Comparison of ENCODE assay signal across 30 mouse cellular contexts in genomic region chr16:89410345-89411068, GRCm38 (mm10). TPM values are rescaled to one million over a fixed set of nuclear protein-coding genes. Genes with fewer than 3 reads are reported as not detected.
DNase-seq lines count a peak whose midpoint lies in the region; ATAC-seq and TF ChIP-seq lines count a peak whose summit lies in the region.
"Had no signal": no experiment of that assay in that cellular context is flagged by ENCODE, and none has a peak within 500 bp of the region (broad histone marks: within the 10 kb centered on the region; RNA-seq: fewer than 3 reads in every experiment).

No protein-coding gene starts in this region.

- peak; percentile 88 for DNase-seq in midbrain, embryonic 11.5 days (ENCODE audit: low spot score, missing footprints)
- no peak for DNase-seq in midbrain, postnatal 0 days (ENCODE audit: low spot score)
- DNase-seq in brain, embryonic 14.5 days (ENCODE audit: low read depth) = peak; percentile 43
- peak; percentile 30 for DNase-seq in midbrain, embryonic 14.5 days
- DNase-seq in heart, postnatal 4 days = no peak
- no peak for DNase-seq in hindbrain, embryonic 11.5 days (ENCODE audit: low spot score)
- DNase-seq: adrenal gland, adult 8-10 months; adrenal gland, postnatal 25 days; cerebellum, adult 18-20 months; cerebellum, adult 9-10 months; cerebellum, postnatal 25 days; gastrocnemius, postnatal 25 days; heart, adult 18-20 months; heart, postnatal 10 days; heart, postnatal 36 days had no signal

- H3K4me2 ChIP-seq in midbrain, embryonic 11.5 days = no peak overlapping the region
- no peak overlapping the region for H3K4me2 ChIP-seq in midbrain, postnatal 0 days (ENCODE audit: low read depth, low read length, poor library complexity, severe bottlenecking)
- no peak overlapping the region for H3K4me2 ChIP-seq in midbrain, embryonic 14.5 days (ENCODE audit: low read length)
- no peak overlapping the region for H3K4me2 ChIP-seq in hindbrain, embryonic 11.5 days (replicated peaks; ENCODE audit: low read depth, low read length)
- H3K4me2 ChIP-seq: embryonic facial prominence, embryonic 12.5 days; embryonic facial prominence, embryonic 15.5 days; forebrain, embryonic 13.5 days; heart, embryonic 12.5 days; heart, embryonic 15.5 days; hindbrain, embryonic 12.5 days; hindbrain, embryonic 15.5 days had no signal

- no peak for TF ChIP-seq CTCF in midbrain, postnatal 0 days (IDR thresholded peaks at IDR 0.05)
- TF ChIP-seq CTCF in brain, embryonic 14.5 days (IDR thresholded peaks at IDR 0.05; ENCODE audit: borderline replicate concordance, extremely low read depth, insufficient read depth, insufficient read length) = no peak

- H3K4me3 ChIP-seq in midbrain, embryonic 11.5 days (ENCODE audit: low read depth, low read length) = no peak overlapping the region
- no peak overlapping the region for H3K4me3 ChIP-seq in midbrain, postnatal 0 days (ENCODE audit: low read depth, low read length)
- no peak overlapping the region for H3K4me3 ChIP-seq in midbrain, embryonic 14.5 days (replicated peaks; ENCODE audit: low read depth, low read length)
- H3K4me3 ChIP-seq in hindbrain, embryonic 11.5 days (ENCODE audit: low read depth, low read length) = no peak overlapping the region
- H3K4me3 ChIP-seq: embryonic facial prominence, embryonic 12.5 days; embryonic facial prominence, embryonic 15.5 days; forebrain, embryonic 13.5 days; heart, embryonic 12.5 days; heart, embryonic 15.5 days; hindbrain, embryonic 12.5 days; hindbrain, embryonic 15.5 days had no signal

- no peaks in the 10 kb centered on the region for H3K9me3 ChIP-seq in midbrain, embryonic 11.5 days (ENCODE audit: control insufficient read depth, low read length)
- no peaks in the 10 kb centered on the region for H3K9me3 ChIP-seq in midbrain, postnatal 0 days (ENCODE audit: low read length)
- no peaks in the 10 kb centered on the region for H3K9me3 ChIP-seq in midbrain, embryonic 14.5 days (ENCODE audit: control insufficient read depth, low read length)
- H3K9me3 ChIP-seq in hindbrain, embryonic 11.5 days (ENCODE audit: control insufficient read depth, low read length) = no peaks in the 10 kb centered on the region
- H3K9me3 ChIP-seq: embryonic facial prominence, embryonic 12.5 days; embryonic facial prominence, embryonic 15.5 days; forebrain, embryonic 13.5 days; heart, embryonic 15.5 days; hindbrain, embryonic 12.5 days; hindbrain, embryonic 15.5 days had no signal

- peaks cover 11% of the 10 kb centered on the region for H3K27me3 ChIP-seq in midbrain, embryonic 11.5 days (ENCODE audit: control insufficient read depth, insufficient read depth, low read length)
- no peaks in the 10 kb centered on the region for H3K27me3 ChIP-seq in midbrain, postnatal 0 days (ENCODE audit: insufficient read depth, low read length)
- 0 out of 2 replicates have a peak, but pooled peaks cover 3% of the 10 kb centered on the region for H3K27me3 ChIP-seq in midbrain, embryonic 14.5 days (ENCODE audit: control insufficient read depth, insufficient read depth, low read length)
- no peaks in the 10 kb centered on the region for H3K27me3 ChIP-seq in hindbrain, embryonic 11.5 days (ENCODE audit: control insufficient read depth, insufficient read depth, low read length)
- H3K27me3 ChIP-seq: embryonic facial prominence, embryonic 12.5 days; embryonic facial prominence, embryonic 15.5 days; forebrain, embryonic 13.5 days; heart, embryonic 12.5 days; heart, embryonic 15.5 days; hindbrain, embryonic 12.5 days; hindbrain, embryonic 15.5 days had no signal

- no peak for TF ChIP-seq POLR2A in brain, embryonic 14.5 days (IDR thresholded peaks at IDR 0.05; ENCODE audit: borderline replicate concordance, extremely low read depth, insufficient read depth, insufficient read length, poor library complexity, severe bottlenecking)

- H3K4me1 ChIP-seq in midbrain, embryonic 11.5 days (ENCODE audit: control insufficient read depth, insufficient read depth, low read length) = no peaks in the 10 kb centered on the region
- no peaks in the 10 kb centered on the region for H3K4me1 ChIP-seq in midbrain, postnatal 0 days (ENCODE audit: insufficient read depth, low read length)
- H3K4me1 ChIP-seq in midbrain, embryonic 14.5 days (ENCODE audit: control insufficient read depth, insufficient read depth, low read length) = no peaks in the 10 kb centered on the region
- no peaks in the 10 kb centered on the region for H3K4me1 ChIP-seq in hindbrain, embryonic 11.5 days (replicated peaks; ENCODE audit: control insufficient read depth, insufficient read depth, low read length)
- H3K4me1 ChIP-seq: embryonic facial prominence, embryonic 12.5 days; embryonic facial prominence, embryonic 15.5 days; forebrain, embryonic 13.5 days; heart, embryonic 12.5 days; heart, embryonic 15.5 days; hindbrain, embryonic 12.5 days; hindbrain, embryonic 15.5 days had no signal

- WGBS in midbrain, embryonic 11.5 days = 31% methylated on average over 5 of the region's 5 CpGs
- WGBS in midbrain, postnatal 0 days = 24% methylated on average over 5 of the region's 5 CpGs
- WGBS in midbrain, embryonic 14.5 days = 23% methylated on average over 5 of the region's 5 CpGs
- WGBS in hindbrain, embryonic 11.5 days = 82% methylated on average over 5 of the region's 5 CpGs

- no peak overlapping the region for H3K27ac ChIP-seq in midbrain, embryonic 11.5 days (ENCODE audit: low read depth, low read length)
- no peak overlapping the region for H3K27ac ChIP-seq in midbrain, postnatal 0 days (ENCODE audit: low read depth, low read length)
- H3K27ac ChIP-seq in midbrain, embryonic 14.5 days (replicated peaks; ENCODE audit: low read depth, low read length) = no peak overlapping the region
- H3K27ac ChIP-seq in hindbrain, embryonic 11.5 days (ENCODE audit: low read depth, low read length) = no peak overlapping the region
- H3K27ac ChIP-seq: embryonic facial prominence, embryonic 12.5 days; embryonic facial prominence, embryonic 15.5 days; forebrain, embryonic 13.5 days; heart, embryonic 15.5 days; hindbrain, embryonic 12.5 days; hindbrain, embryonic 15.5 days had no signal

- no peak overlapping the region for H3K9ac ChIP-seq in midbrain, embryonic 11.5 days (ENCODE audit: low read length)
- no peak overlapping the region for H3K9ac ChIP-seq in midbrain, postnatal 0 days (replicated peaks; ENCODE audit: low read length, poor library complexity, severe bottlenecking)
- no peak overlapping the region for H3K9ac ChIP-seq in midbrain, embryonic 14.5 days (replicated peaks; ENCODE audit: low read length)
- no peak overlapping the region for H3K9ac ChIP-seq in hindbrain, embryonic 11.5 days (ENCODE audit: low read depth, low read length)
- H3K9ac ChIP-seq: embryonic facial prominence, embryonic 12.5 days; embryonic facial prominence, embryonic 15.5 days; forebrain, embryonic 13.5 days; heart, embryonic 12.5 days; heart, embryonic 15.5 days; hindbrain, embryonic 12.5 days; hindbrain, embryonic 15.5 days had no signal

- H3K36me3 ChIP-seq in midbrain, embryonic 11.5 days (ENCODE audit: control insufficient read depth, insufficient read depth, low read length) = no peaks in the 10 kb centered on the region
- H3K36me3 ChIP-seq in midbrain, postnatal 0 days (ENCODE audit: insufficient read depth, low read length) = no peaks in the 10 kb centered on the region
- no peaks in the 10 kb centered on the region for H3K36me3 ChIP-seq in midbrain, embryonic 14.5 days (ENCODE audit: control insufficient read depth, insufficient read depth, low read length)
- no peaks in the 10 kb centered on the region for H3K36me3 ChIP-seq in hindbrain, embryonic 11.5 days (ENCODE audit: control insufficient read depth, insufficient read depth, low read length)
- H3K36me3 ChIP-seq: embryonic facial prominence, embryonic 12.5 days; embryonic facial prominence, embryonic 15.5 days; heart, embryonic 12.5 days; heart, embryonic 15.5 days; hindbrain, embryonic 12.5 days; hindbrain, embryonic 15.5 days had no signal

- ATAC-seq in midbrain, embryonic 11.5 days (ENCODE audit: low FRiP score) = peak; percentile 83
- no peak for ATAC-seq in midbrain, postnatal 0 days (ENCODE audit: low FRiP score)
- peak; percentile 72; the same call in 1 of the 2 replicates for ATAC-seq in midbrain, embryonic 14.5 days (ENCODE audit: low FRiP score, low TSS enrichment)
- no peak for ATAC-seq in hindbrain, embryonic 11.5 days (ENCODE audit: low FRiP score)
- ATAC-seq: activated CD4-positive, CD25-positive, alpha-beta regulatory T cell, adult 4 months; CD4-positive, CD25-positive, alpha-beta regulatory T cell, adult 4 months; forebrain, embryonic 13.5 days had no signal

RNA-seq across cellular contexts. Expression of gene Krtap21-1, which starts 6.8 kb away (rescaled TPM):
- polyA plus RNA-seq in midbrain, embryonic 11.5 days (2014; fragmentation: Nextera tagmentation; extraction: Ambion mirVana) = not detected in 2 replicates
- not detected in 2 replicates for total RNA-seq in midbrain, postnatal 0 days (2014; rRNA removed)
- polyA plus RNA-seq in midbrain, postnatal 0 days (2015; fragmentation: Nextera tagmentation; extraction: Ambion mirVana) = not detected in 2 replicates
- not detected in 2 replicates for polyA plus RNA-seq in brain, embryonic 14.5 days (2012; rRNA removed)
- not detected in 2 replicates for polyA plus RNA-seq in midbrain, embryonic 14.5 days (2014; fragmentation: Nextera tagmentation; extraction: Ambion mirVana)
- not detected for total RNA-seq in heart, postnatal 4 days (2021)
- not detected in 2 replicates for polyA plus RNA-seq in hindbrain, embryonic 11.5 days (2014; fragmentation: Nextera tagmentation; extraction: Ambion mirVana)
- total RNA-seq: adrenal gland, adult 8-10 months; adrenal gland, postnatal 25 days; common myeloid progenitor, adult 5-6 weeks; gastrocnemius, adult 8-10 months; gastrocnemius, postnatal 25 days; heart, adult 18-20 months; heart, postnatal 10 days; heart, postnatal 36 days; MEL had no signal
- polyA plus RNA-seq: activated CD4-positive, CD25-positive, alpha-beta regulatory T cell, adult 4 months; C2C12; CD4-positive, CD25-positive, alpha-beta regulatory T cell, adult 4 months; embryonic facial prominence, embryonic 12.5 days; forebrain, embryonic 13.5 days; gonadal fat pad, adult 2 months; heart, embryonic 12.5 days; heart, embryonic 15.5 days; hindbrain, embryonic 12.5 days; hindbrain, embryonic 15.5 days; intestine, embryonic 14.5 days had no signal

RNA-seq across cellular contexts. Expression of gene Krtap6-2, which starts 9.4 kb away (rescaled TPM):
- polyA plus RNA-seq in midbrain, embryonic 11.5 days (2014; fragmentation: Nextera tagmentation; extraction: Ambion mirVana) = not detected in 2 replicates
- not detected in 2 replicates for total RNA-seq in midbrain, postnatal 0 days (2014; rRNA removed)
- not detected in 2 replicates for polyA plus RNA-seq in midbrain, postnatal 0 days (2015; fragmentation: Nextera tagmentation; extraction: Ambion mirVana)
- polyA plus RNA-seq in brain, embryonic 14.5 days (2012; rRNA removed) = not detected in 2 replicates
- not detected in 2 replicates for polyA plus RNA-seq in midbrain, embryonic 14.5 days (2014; fragmentation: Nextera tagmentation; extraction: Ambion mirVana)
- total RNA-seq in heart, postnatal 4 days (2021) = not detected
- not detected in 2 replicates for polyA plus RNA-seq in hindbrain, embryonic 11.5 days (2014; fragmentation: Nextera tagmentation; extraction: Ambion mirVana)
- total RNA-seq: adrenal gland, adult 8-10 months; adrenal gland, postnatal 25 days; common myeloid progenitor, adult 5-6 weeks; gastrocnemius, adult 8-10 months; gastrocnemius, postnatal 25 days; heart, adult 18-20 months; heart, postnatal 10 days; heart, postnatal 36 days; MEL had no signal
- polyA plus RNA-seq: activated CD4-positive, CD25-positive, alpha-beta regulatory T cell, adult 4 months; C2C12; CD4-positive, CD25-positive, alpha-beta regulatory T cell, adult 4 months; embryonic facial prominence, embryonic 12.5 days; forebrain, embryonic 13.5 days; gonadal fat pad, adult 2 months; heart, embryonic 12.5 days; heart, embryonic 15.5 days; hindbrain, embryonic 12.5 days; hindbrain, embryonic 15.5 days; intestine, embryonic 14.5 days had no signal

Comparison
In these comparisons a context has a peak if more than half of its experiments do, and no peak if none do; other contexts are left out.
1. ATAC-seq: peak in midbrain, embryonic 11.5 days (single experiment) and midbrain, embryonic 14.5 days (single experiment); none in midbrain, postnatal 0 days (single experiment) and hindbrain, embryonic 11.5 days (single experiment).
2. DNase-seq: peak in midbrain, embryonic 11.5 days (single experiment), brain, embryonic 14.5 days (single experiment) and midbrain, embryonic 14.5 days (single experiment); none in midbrain, postnatal 0 days (single experiment), heart, postnatal 4 days (single experiment) and hindbrain, embryonic 11.5 days (single experiment).